Mouse (Mus musculus) bone marrow, adult 2 months (tissue): ENCODE results near the gene Ghsr. TPM values are rescaled to one million over a fixed set of nuclear protein-coding genes. Genes with fewer than 3 reads are reported as not detected.
"Not testable (repeated sequence)": the region's sequence is repeated elsewhere in the genome, so short reads cannot be mapped to it uniquely, and the experiment has no call there.

ENCODE experiments used
- H3K27ac ChIP-seq: fragments of 200-500 bp; 2 replicates; pipeline ENCODE4 v1.5.1; 2012; ENCODE audit warnings: low read depth, mild to moderate bottlenecking, control low read depth, inconsistent platforms, low read length; ENCODE audit not compliant: control insufficient read depth, poor library complexity, insufficient read depth
- H3K4me1 ChIP-seq: fragments of 200-500 bp; 2 replicates; pipeline ENCODE4 v1.6.1; 2011; ENCODE audit warnings: low read length; ENCODE audit not compliant: control insufficient read depth, insufficient read depth
- H3K4me3 ChIP-seq: fragments of 200-500 bp; replicated peaks from 2 replicates; pipeline ENCODE3; 2011; ENCODE audit warnings: mild to moderate bottlenecking, low read depth, low read length, control low read depth; ENCODE audit not compliant: control insufficient read depth
- CTCF ChIP-seq: fragments of 200-500 bp; IDR thresholded peaks from 2 replicates; pipeline ENCODE4 v1.5.1; 2011; ENCODE audit warnings: low read length, control low read depth; ENCODE audit not compliant: control insufficient read depth, insufficient read depth
- POLR2A ChIP-seq: fragments of 200-500 bp; IDR thresholded peaks from 2 replicates; pipeline ENCODE4 v1.6.1; 2011; ENCODE audit warnings: low read depth, mild to moderate bottlenecking, control low read depth, low read length, borderline replicate concordance; ENCODE audit not compliant: control insufficient read depth
- WGBS: fragments of 180-500 bp; shearing (Covaris S2); methylation state at CpG from one replicate; pipeline ENCODE4 v1.1.7; 2018; 5-methylcytosine and 5-hydroxymethylcytosine counted together
- polyA plus RNA-seq: library from polyadenylated mRNA; stranded (reverse); fragments of >200 nt; gene quantifications from 2 replicates; pipeline ENCODE4 v1.2.4, GENCODE M21; 2011; ENCODE audit warnings: low replicate concordance; ENCODE audit not compliant: missing spikeins, insufficient read depth, insufficient read length

Gene Ghsr
- polyA plus RNA-seq, 1 experiment = not detected

DNA sequence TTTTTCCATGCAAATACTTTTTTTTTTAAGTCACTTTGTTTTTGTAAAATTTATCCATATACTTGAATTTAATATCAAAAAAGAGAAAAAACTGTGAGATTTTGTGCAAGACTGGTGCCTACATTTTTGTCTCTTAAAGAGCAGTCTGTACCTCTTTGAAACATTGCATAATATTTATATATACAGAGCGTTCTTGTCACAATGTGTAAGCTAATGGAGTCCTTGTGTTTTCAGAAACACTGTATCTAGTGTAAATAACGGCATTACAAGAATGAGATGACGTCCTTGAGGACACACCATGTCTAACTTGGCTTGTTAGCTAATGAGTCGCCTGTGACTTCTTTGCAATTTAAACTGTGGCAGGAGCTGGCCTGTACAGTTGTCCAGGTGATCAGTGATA is 6.8 kb downstream of the Ghsr start:
- H3K4me3 ChIP-seq = no peak overlapping the region
- H3K4me1 ChIP-seq = no peaks in the 10 kb centered on the region
- no peak for TF ChIP-seq POLR2A
- no peak for TF ChIP-seq CTCF
- WGBS = 63% methylated on average over 4 of the region's 4 CpGs
- no peak overlapping the region for H3K27ac ChIP-seq

DNA sequence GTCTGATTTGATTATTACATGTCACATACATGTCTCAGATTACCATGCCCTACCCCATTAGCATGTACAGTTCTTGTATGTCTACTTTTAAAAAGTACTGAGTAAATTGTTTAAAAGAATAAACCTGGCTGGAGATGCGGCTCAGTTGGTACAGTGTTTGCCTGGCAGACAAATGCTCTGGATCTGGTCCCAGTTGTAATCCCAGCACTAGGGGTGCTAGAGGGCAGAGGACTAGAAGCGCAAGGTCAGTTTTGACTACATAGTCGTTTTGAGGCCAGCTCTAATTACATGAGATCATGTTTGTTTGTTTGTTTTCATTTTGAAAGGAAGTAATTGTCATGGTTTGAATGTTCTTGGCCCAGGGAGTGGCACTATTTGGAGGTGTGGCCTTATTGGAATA is 13.7 kb downstream of the Ghsr start:
- H3K27ac ChIP-seq = no peak overlapping the region
- no peak overlapping the region for H3K4me3 ChIP-seq
- no peaks in the 10 kb centered on the region for H3K4me1 ChIP-seq
- TF ChIP-seq POLR2A (no peak), CTCF (no peak)
- WGBS = 71% methylated on average over 3 of the region's 3 CpGs

DNA sequence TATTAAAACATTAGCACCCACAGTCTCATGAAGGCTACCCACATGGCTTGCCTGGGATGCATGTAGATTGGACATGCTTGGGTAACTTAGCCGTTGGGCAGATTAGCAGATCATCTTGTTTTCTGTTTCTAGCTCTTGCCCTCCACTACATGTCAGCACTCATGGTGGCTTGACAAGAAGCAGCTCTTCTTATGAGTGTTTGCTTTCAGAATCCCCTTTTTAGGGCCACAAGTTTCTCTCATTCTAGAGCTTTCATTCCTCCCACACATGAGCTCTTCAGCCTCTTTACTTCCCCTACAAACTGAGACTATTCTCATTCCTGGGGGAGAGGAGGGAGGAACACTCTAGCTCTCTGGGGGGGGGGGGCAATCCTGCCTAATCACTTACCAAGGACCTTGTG is 18.8 kb downstream of the Ghsr start:
- Histone ChIP-seq H3K4me1 (no peaks in the 10 kb centered on the region), H3K4me3 (no peak overlapping the region), H3K27ac (no peak overlapping the region)
- no peak for TF ChIP-seq CTCF
- no peak for TF ChIP-seq POLR2A
- 81% methylated on average over 1 of the region's 1 CpGs for WGBS

DNA sequence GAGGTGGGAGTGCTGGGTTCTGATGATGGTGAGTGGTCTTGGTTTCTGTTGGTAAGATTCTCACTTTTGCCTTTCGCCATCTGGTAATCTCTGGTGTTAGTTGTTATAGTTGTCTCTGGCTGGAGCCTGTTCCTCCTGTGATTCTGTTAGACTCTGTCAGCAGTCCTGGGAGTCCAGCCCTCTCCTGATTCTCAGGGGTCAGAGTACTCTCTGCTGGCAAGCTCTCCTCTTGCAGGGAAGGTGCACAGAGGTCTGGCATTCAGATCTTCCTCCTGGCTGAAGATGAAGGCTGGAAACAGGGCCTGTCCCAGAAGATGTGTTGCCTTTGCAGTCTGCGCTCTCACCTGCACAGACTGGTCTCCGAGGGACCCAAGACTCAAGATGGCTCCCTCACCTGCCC is 29.8 kb downstream of the Ghsr start:
- 82% methylated on average over 3 of the region's 3 CpGs for WGBS
- H3K27ac ChIP-seq, H3K4me3 ChIP-seq, H3K4me1 ChIP-seq: not testable (repeated sequence)

DNA sequence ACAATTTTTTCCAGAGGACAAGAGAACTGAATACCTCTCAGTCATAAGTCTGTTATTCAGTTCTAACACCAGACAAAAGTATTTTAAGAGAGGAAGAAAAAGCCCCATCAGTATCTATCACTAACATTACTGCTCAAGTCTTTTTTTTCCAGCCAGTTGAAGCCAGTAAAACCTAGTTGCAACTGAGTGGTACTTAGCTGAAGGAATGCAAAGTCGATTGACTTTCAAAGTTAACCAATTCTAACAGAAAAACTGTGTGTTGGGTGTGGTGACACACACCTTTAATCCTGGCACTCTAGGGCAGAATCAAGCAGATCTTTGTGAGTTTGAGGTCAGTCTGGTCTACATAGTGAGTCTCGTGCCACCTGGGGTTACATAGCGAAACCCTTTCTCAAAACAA is 35.3 kb downstream of the Ghsr start:
- TF ChIP-seq POLR2A (no peak), CTCF (no peak)
- Histone ChIP-seq H3K4me3 (no peak overlapping the region), H3K27ac (no peak overlapping the region), H3K4me1 (no peaks in the 10 kb centered on the region)
- WGBS = 70% methylated on average over 3 of the region's 3 CpGs

DNA sequence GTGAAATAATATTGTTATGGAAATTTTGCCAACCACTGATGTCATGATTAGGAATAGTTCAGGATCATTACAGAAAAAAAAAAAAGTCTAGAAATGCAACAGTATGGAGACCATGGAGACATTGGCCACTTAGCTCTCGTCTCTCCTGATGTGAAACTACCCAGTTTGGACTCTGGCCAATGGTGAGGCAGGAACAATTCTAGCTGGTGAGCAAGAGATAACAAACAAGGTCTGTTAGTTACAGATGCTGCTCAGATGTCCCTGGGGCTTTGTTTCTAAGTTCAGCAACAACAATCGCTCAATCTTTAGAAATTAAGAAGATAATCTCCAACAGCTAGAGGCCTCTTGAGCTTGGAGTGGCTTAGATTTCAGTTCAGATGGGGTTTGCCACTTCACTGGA is 37.4 kb downstream of the Ghsr start:
- no peaks in the 10 kb centered on the region for H3K4me1 ChIP-seq
- H3K27ac ChIP-seq = no peak overlapping the region
- H3K4me3 ChIP-seq = no peak overlapping the region
- WGBS = 52% methylated on average over 2 of the region's 2 CpGs
- TF ChIP-seq CTCF (no peak), POLR2A (no peak)

DNA sequence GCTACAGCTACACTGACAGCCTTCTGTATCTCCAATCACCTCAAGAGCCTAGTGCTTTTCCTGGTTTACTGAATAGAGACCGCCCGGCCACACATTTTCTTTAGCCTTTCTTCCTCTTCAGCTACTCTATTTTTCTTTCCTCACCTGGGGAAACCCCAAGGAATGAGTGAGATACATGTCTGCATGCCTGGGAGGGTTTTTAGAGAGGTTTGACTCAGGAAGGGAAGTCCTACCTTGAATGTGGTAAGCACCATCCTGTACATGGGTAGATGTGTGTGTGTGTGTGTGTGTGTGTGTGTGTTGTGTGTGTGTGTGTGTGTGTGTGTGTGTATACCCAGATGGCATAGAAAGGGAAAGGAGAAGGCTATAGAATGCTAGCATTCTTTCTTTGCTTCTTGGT is 40.1 kb downstream of the Ghsr start:
- Histone ChIP-seq H3K4me3 (no peak overlapping the region), H3K4me1 (no peaks in the 10 kb centered on the region), H3K27ac (no peak overlapping the region)
- 85% methylated on average over 2 of the region's 2 CpGs for whole genome bisulfite sequencing
- TF ChIP-seq CTCF (no peak), POLR2A (no peak)

DNA sequence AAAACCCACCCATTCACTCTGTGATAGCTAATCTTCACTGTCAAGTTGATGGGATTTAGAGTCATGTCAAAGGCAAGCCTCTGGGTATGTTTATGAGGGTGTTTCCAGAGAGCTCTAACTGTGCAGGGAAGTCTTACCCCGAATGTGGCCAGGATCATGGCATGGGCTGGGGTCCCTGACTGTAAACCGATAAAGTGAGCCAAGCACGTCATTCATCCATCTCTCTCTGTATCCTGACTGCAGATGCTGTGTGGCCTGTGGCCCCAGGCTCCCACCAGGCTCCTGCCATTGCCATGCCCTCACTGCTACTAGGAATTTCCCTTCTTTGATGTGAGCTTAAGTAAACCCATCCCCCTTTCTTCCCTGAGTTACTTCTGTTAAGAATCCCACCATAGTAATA is 42.4 kb downstream of the Ghsr start:
- H3K4me1 ChIP-seq = no peaks in the 10 kb centered on the region
- no peak overlapping the region for H3K27ac ChIP-seq
- 83% methylated on average over 3 of the region's 3 CpGs for WGBS
- no peak overlapping the region for H3K4me3 ChIP-seq
- TF ChIP-seq POLR2A (no peak), CTCF (no peak)

DNA sequence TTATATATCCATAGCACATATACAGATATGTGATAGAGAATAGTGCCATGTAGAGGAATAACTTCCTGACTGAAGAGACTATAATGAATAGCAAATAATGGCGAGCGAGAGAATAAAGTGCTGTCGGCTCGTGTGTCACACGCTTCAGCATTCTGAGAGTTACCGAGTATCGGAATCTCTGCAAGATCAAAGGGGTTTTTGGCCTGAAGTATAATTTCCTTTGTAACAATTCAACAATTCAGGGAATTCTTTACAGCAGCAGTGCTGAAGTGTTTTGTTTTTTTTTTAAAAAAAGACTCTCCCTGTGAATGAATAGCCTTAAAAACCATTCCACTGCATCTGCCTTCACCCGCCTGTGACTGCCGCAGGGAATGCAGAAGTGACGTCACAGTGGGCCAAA is 45.6 kb downstream of the Ghsr start:
- WGBS = 91% methylated on average over 10 of the region's 10 CpGs
- no peaks in the 10 kb centered on the region for H3K4me1 ChIP-seq
- H3K4me3 ChIP-seq = no peak overlapping the region
- TF ChIP-seq POLR2A (no peak), CTCF (no peak)
- no peak overlapping the region for H3K27ac ChIP-seq
